Mouse (Mus musculus) erythroblast, adult 5-6 weeks (primary cell): ENCODE data around the gene Mapkapk3. TPM values are rescaled to one million over a fixed set of nuclear protein-coding genes. Genes with fewer than 3 reads are reported as not detected.
"Not testable (repeated sequence)": the region's sequence is repeated elsewhere in the genome, so short reads cannot be mapped to it uniquely, and the experiment has no call there.

Experiments
- ATAC-seq: replicated peaks from 2 replicates; pipeline ENCODE4 v1.8.0; 2016; ENCODE audit warnings: moderate number of reproducible peaks, mild to moderate bottlenecking, moderate TSS enrichment, inconsistent platforms; ENCODE audit not compliant: poor library complexity, low FRiP score, severe bottlenecking
- total RNA-seq, 2 experiments: library from RNA; stranded (forward) in 1 of 2; stranded (reverse) in 1 of 2; fragments of 150-400 nt in 1 of 2; fragments of 200-764, 138-1000 nt in 1 of 2; gene quantifications; 2 replicates each; pipeline versions ENCODE4 v1.2.3 to v1.2.4; 2015 to 2017; ENCODE audit warnings: low replicate concordance in 2 of 2

Gene Mapkapk3
- total RNA-seq, 2 experiments from 2014 or later = 10.8 to 41.4 TPM

DNA sequence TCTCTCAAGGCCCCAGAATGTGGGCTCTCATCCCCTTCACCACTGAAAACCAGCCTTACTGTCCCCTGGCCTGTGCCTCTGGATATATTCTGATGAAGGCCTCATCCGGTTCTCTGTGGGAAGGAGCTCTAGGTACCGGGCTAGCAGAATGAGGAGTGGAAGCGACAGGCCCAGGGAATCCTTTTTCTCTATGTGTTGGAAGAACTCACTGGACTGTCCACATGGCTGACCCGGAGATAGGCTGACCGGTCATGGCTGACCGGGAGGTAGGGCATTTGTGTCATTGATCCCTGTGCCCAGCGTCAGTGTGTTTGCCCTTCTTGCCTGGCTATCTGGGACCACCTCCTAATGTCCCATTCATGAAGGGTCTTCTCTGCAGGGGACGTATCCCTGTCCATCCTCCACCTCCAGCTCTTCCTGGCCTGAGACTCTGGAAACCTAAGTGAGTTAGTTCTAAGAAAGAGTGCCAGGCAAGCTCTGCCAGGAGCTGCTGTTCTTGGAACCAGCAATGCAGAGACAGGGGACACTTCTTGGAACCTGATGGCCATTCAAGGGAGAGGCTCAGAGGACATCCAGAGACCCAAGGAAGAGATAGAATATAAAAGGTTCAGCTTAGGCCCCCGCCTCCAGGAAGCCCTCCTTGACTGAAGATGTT lies 18.8 kb upstream of the Mapkapk3 start:
- no peak for ATAC-seq

DNA sequence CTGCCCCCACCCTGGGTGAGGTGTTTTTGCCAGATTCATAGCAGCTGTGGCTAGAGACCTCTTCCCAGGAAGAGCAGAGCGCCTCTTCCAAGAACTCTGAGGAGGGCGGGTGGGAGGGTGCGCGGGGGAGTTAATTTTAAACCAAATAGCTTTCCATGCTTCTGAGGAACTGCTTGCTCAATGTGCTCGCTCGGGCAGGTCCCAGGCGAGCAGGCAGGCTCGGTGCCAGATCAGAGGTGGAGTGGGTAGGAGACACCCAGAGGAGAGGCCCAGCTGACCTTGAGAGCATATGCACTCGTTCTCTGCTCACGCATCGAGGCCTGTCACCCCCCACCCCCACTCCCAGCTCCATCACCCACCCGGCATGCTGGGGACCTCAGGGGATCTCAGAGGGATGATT lies 18.2 kb upstream of the Mapkapk3 start:
- peak; percentile 43 for ATAC-seq

DNA sequence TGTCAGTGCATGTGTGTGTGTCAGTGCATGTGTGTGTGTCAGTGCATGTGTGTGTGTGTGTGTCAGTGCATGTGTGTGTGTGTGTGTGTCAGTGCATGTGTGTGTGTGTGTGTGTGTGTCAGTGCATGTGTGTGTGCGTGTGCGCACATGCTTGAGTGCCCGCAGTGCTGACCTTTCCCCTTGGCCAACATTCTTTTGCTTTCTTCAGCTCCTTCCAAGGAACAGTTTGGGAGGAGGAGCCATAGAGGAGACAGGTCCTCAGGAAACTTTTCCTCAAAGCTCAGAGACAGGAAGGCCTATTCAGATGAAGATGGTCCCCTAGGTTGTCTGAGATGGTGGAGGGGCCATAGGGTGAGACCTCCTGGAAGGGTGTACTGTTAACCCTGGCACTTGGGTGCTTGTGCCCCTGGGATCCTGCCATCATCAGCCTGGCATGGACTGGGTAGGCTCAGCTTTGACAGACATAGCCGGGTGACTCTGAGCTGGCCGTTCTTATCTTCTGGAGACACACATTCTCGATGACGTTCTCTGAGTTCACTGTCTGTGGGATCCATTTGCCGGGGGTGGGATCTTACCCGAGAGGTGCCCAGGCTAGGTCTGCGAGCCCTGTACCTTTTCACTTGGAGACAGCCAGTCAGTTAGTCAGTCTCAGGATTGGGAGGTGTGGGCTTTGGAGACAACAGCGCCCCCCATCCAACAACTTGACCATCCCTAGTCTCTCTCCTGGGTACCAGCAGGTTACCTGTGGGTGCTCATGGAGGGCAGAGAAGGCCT lies 17.6 kb upstream of the Mapkapk3 start:
- peak; percentile 84 for ATAC-seq

DNA sequence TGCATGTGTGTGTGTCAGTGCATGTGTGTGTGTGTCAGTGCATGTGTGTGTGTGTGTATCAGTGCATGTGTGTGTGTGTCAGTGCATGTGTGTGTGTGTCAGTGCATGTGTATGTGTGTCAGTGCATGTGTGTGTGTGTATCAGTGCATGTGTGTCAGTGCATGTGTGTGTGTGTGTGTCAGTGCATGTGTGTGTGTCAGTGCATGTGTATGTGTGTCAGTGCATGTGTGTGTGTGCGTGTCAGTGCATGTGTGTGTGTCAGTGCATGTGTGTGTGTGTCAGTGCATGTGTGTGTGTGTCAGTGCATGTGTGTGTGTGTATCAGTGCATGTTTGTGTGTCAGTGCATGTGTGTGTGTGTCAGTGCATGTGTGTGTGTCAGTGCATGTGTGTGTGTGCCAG lies 17.0 kb upstream of the Mapkapk3 start:
- not testable (repeated sequence) for ATAC-seq

DNA sequence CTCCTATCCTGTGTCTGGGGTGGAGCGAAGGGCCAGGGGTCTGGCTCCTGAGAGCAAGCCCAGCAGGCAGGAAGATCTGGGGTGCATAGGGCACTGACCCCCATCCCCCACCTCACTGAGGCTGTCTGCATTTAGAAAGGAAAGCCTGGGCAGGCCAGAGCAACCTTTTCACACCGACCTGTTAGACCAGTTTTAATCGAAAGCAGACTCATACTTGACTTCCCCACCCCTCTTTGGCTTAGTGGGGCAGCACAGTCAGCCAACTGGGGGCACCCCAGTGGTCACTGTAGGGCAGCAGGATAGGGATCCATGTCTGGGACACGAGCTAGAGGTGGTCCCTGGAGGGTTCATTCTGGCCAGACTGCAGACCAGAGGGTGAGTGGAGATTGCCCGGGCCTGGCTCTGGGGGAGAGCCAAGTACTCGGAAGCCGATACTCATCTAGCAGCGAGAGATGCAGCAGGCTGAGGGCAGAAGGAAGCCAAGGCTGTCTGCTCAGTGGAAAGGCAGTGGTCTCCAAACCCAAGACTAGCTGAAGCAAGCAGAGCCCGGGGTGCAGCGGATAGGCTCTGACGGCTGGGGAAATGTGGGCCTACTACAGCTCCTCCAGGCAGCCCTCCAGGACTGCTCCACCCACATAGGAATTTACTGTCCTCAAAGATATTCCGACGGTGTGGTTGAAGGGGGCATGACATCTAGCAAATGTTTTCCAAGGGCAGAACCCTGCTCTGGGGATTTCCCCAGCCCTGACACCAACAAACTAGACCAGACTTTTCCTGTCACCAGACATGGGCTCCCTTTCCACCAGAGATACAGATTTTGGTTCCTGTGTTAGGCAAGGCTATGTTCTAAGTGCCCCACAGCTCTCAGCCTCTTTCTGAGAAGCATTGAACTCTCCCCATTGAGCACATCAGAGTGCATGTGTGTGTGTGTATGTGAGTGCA lies 16.2 kb upstream of the Mapkapk3 start:
- ATAC-seq = no peak; the same call in 1 of the 2 replicates

DNA sequence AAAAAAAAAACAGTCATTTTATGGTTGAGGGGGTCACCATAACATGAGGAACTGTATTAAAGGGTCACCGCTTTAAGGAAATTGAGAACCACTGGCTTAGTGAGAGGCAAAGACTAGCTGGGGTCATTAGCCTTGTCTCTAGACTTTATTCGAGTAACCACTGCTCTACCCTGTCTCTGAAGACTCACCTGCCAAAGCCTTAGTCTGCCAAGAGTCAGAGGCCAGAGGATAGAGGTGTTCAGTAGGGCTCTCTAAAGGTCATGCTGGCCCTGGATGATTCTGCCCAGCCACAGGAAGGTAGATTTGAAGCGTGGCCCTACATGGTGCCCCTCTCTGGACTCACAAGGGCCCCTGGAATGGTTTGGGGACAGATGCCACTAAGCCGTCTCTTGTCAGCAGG lies 15.3 kb upstream of the Mapkapk3 start:
- no peak for ATAC-seq

DNA sequence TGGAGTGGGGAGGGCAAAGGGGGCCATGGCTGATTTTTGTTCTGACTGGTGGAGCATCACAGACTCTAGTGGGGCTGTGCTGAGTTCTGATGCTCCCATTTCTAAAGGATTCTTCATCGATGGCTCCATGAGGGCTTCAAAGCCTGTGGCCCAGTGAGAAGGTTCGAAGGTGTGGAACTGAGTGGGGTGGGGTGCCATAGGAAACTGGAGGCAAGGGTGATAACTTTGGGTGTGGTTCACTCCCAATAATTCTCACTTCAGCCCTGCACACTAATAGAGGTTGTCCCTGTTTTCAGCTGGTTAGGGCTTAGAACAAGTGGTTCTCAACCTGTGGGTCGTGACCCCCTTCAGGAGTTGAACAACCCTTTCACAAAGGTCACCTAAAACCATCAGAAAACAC lies 14.7 kb upstream of the Mapkapk3 start:
- ATAC-seq = peak; percentile 56

DNA sequence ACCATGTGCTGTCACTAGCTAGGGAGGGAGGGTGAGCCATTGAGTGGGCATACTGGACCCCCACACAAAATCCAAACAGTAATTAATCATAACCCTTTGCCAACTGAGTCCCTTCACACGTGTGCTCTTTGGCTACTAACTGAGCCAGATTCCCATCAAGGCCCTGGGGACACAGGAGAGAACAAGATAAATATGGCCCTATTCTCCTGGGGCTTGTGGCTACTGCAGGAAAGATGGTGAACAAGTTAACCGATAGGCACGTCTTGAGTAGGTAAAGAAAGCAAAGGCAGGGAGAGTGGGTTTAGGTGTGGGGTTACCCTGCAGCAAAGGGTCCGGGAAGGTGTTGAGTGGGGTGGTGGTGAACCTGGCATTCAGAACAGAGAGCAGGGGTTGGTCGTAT lies 14.2 kb upstream of the Mapkapk3 start:
- ATAC-seq = no peak

DNA sequence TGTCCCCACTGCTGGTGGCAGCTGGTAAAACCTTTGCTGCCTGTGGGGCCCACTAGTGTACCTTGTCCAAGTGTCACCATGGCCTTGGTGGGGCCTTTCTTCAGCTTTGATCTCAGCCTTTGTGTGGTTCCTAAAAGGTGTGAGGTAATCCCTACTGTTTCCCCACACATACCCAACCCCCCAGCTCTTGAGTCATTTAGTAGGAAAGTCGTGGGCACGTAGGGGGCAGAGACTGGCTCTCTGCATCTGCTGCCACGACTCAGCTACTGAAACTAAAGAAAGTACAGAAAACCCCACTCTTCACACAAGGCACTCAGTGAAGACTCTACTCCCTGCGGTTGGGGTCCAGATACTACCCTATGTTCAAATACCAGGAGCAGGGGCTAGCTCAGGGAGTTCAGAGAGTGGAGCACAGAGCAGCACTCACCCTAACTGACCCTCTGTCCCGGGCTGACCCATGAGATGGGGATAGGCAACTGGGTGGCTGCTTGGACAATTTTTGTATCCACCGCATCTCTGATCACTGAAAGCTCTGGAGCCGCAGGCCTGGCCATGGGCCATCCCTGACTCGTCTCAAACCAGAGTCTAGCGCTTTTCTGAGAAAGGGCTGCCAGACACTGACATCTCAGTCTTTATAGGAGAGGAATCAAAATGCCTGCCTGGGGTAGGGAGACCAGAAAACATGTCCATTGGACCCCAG lies 13.6 kb upstream of the Mapkapk3 start:
- ATAC-seq = no peak

DNA sequence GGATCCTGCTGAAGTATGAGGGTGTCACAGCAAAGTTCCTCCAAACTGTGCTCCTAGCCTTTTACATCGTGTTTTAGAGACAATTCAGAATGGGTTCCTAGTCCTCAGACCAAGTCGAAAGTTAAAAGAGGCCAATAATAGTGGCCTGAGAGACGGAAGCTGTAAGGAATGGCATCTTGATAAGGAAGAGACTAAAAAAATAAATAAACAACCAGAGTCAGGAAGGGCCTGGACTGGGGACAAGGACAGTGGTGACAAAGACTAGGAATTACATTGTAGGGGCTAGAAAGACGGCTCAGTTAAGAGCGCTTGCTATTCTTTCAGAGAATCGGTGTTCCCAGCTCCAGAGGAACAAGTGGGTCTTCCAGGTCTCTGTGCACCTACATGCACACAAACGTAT lies 12.9 kb upstream of the Mapkapk3 start:
- ATAC-seq = no peak

DNA sequence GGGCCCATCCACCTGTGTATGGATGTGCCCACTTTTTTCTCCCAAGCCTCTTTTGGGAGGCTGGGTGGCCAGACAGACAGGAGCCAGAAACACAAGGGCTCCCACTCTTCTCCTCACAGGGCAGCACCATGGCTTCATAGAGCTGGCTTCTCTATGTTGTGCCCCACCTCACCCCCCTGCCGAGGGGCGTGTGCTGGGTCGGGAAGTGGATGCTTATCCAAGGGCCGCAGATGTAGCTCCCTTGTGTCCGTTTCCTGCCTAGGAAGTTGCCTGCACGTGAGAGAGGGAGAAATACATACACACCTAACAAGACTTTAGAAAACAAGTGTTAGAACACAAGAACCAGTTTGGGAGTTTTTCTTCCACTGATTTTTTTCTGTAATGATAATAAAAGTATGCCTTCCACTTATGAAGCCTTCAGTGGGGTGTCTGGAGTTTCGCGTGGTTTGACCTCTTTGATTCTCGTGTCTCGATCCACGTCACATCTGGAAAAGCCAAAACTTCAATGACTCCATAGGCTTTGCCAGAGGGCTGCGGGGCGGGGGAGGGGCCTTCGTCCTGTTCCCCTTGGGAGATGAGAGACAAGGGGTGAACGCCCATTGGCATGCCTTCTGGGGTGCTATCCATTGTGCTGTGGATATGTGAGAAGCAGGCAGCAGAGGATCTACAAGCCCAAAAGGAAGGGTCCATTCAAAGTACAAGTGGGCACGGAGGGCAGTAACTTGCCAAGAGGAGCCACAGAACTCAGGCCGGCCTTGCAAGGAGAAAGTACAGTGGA lies 12.1 kb upstream of the Mapkapk3 start:
- ATAC-seq = no peak

DNA sequence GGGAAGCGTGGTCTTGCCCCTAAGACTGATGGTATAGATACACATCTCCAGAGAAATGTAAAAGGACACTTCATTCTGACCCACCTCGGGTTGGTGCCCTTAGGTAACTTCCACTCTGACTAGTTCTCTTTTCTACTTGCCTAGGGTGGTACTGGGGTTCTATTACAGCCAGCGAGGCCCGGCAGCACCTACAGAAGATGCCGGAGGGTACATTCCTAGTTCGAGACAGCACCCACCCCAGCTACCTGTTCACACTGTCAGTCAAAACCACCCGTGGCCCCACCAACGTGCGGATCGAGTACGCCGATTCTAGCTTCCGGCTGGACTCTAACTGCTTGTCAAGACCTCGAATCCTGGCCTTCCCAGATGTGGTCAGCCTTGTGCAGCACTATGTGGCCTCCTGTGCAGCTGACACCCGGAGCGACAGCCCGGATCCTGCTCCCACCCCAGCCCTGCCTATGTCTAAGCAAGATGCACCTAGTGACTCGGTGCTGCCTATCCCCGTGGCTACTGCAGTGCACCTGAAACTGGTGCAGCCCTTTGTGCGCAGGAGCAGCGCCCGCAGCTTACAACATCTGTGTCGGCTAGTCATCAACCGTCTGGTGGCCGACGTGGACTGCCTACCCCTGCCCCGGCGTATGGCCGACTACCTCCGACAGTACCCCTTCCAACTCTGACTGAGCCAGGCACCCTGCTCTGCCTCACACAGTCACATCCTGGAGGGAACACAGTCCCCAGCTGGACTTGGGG lies 10.7 kb upstream of the Mapkapk3 start:
- no peak for ATAC-seq

DNA sequence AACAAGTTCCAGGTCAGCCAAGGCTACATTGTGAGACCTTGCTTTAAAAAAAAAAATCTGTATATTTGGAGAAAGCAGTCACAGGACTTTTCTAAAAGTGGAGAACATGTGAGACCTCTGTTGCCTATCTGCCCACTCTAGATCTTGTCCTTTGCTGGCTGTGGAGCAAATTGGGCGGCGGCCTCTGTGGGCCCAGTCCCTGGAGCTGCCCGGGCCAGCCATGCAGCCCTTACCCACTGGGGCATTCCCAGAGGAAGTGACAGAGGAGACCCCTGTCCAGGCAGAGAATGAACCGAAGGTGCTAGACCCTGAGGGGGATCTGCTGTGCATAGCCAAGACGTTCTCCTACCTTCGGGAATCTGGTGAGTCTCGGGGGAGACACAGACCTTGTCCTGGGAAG lies 10.1 kb upstream of the Mapkapk3 start:
- ATAC-seq = no peak

DNA sequence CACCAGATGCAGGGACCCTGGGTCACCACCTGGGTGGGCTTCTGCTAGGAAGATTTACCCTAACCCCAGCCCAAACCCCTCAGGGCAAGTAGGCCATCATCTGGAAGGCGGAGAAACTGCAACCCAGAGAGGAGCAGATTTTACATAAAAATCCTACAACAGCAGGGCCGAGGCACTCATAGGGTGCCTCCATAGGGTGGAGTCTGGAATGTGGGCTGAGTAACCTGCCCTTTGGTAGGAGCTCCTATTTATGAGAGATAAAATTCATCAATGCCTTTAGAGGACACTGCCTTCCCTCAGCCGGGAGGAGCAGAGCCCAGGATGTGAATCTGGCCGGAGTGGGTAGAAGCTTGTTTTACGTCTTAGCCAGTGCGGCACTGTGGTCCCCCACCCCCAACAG lies 9.2 kb upstream of the Mapkapk3 start:
- no peak for ATAC-seq

DNA sequence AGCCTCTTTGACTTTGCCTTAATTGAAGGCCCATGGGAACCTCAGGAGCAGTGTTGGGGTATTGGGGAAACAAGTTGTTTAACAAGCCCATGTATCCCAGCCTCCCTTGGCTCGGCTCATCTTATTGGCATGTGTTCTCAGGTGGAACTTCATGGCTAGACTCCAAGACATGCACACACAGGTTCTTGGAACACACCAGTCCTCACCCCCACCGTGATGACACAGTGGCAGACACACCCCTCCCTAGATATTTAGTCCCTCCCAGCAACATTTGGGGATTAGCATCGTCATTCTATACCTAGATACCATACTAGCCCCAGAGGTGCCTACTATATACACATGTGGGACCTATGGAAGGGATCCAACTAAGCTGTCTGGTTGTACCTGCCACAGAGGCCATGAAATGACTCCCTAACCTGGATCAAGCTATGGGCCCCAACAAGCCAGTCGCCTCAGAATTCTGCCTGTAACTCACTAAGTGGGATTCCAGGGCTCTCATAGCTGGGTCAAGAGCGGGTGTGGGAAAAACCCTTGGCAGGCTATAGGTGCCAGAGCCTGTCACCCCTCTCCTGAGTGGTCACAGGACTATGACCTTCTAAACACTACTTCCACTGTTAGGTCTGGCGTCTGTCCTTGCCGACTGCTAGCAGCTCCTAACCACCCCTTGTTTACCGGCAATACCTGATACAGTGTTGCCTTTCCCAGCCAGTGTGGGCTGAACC lies 8.5 kb upstream of the Mapkapk3 start:
- peak; percentile 59 for ATAC-seq

DNA sequence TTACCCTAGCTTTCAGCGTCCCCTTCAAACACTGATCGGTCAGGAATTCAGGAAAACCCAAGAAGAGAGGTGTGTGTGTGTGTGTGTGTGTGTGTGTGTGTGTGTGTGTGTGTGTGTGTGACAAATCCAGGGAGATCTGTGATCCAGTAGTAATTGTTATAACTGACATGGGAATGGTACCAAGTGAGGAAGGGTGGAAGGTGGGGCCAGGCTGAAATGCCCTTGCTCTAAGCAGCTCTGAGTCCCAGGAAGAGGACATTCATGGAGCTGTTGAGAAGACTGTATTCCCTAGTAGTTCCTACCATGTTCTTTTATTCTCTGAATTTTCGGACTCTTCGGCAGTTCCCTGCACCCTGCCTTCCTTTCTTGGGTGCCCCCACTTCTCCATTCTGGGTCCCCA lies 8.0 kb upstream of the Mapkapk3 start:
- ATAC-seq = no peak

DNA sequence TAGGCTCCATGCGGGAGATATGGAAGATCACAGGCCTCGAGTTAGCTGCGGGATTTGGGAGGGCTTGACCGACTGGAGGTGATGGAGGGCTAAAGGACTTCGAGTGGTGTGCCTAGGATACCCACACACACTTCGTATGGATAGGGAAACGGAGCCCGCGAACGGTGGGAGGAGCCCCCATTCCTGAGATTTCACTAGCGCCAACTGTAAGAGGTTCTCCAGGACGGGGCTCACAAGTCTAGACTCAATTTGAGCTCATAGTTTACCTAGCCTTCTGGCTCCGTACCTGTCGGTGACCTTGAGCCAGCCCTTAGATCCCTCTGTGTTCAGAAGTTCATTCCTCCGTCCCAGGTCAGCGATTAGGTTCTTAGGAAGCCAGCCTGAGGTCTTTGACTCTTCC lies 7.4 kb upstream of the Mapkapk3 start:
- ATAC-seq = no peak; the same call in 1 of the 2 replicates

DNA sequence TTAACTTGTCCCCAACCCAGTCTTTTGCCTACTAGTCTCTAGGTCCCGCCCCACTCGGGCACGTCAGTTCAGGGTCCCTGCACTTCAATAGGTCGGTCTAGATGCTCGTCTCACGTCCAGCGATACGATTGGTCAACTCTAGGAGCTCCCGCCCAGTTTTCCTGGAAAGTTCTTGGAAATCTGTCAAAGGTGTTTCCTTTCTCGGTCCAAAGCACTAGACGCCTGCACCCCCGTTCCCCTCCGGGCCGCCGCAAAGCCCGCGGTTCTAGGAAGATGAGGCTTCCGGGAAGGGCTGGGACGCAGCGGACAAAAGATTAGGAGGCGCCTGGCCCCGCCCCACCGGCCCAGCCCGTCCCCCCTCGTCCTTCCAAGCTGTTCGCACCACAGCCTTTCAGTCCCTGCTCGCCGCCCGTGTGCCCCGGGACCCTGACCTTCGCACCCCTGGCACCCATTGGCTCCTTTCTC lies 6.9 kb upstream of the Mapkapk3 start:
- peak; percentile 84 for ATAC-seq
